Mouse (Mus musculus) bone marrow macrophage, adult 2 months (primary cell): ENCODE measurements around the gene Stac3. TPM values are rescaled to one million over a fixed set of nuclear protein-coding genes. Genes with fewer than 3 reads are reported as not detected.
A peak's percentile ranks its signal among the peaks of the same experiment; 100 is the strongest.

ENCODE experiments used
- H3K27ac ChIP-seq: 2 replicates; pipeline ENCODE4 v1.5.1; 2012; ENCODE audit warnings: low read depth, low read length; ENCODE audit not compliant: insufficient read depth
- H3K4me1 ChIP-seq: 2 replicates; pipeline ENCODE4 v1.6.1; 2012; ENCODE audit warnings: low read length; ENCODE audit not compliant: control insufficient read depth, insufficient read depth
- H3K4me3 ChIP-seq: 2 replicates; pipeline ENCODE4 v1.5.1; 2012; ENCODE audit warnings: mild to moderate bottlenecking, low read length, moderate library complexity; ENCODE audit not compliant: insufficient read depth
- CTCF ChIP-seq: IDR thresholded peaks from 2 replicates; pipeline ENCODE4 v1.5.1; 2012; ENCODE audit warnings: low read depth, mild to moderate bottlenecking, low read length, moderate library complexity
- POLR2A ChIP-seq: IDR thresholded peaks from 2 replicates; pipeline ENCODE4 v1.6.1; 2012; ENCODE audit warnings: mild to moderate bottlenecking, low read depth, low read length, borderline replicate concordance
- polyA plus RNA-seq: library from polyadenylated mRNA; stranded (reverse); fragments of >200 nt; gene quantifications from 2 replicates; pipeline ENCODE4 v1.2.4, GENCODE M21; 2012; ENCODE audit not compliant: missing spikeins, insufficient read depth, insufficient read length

Stac3 gene
- polyA plus RNA-seq, 1 experiment: 2.7 TPM

DNA sequence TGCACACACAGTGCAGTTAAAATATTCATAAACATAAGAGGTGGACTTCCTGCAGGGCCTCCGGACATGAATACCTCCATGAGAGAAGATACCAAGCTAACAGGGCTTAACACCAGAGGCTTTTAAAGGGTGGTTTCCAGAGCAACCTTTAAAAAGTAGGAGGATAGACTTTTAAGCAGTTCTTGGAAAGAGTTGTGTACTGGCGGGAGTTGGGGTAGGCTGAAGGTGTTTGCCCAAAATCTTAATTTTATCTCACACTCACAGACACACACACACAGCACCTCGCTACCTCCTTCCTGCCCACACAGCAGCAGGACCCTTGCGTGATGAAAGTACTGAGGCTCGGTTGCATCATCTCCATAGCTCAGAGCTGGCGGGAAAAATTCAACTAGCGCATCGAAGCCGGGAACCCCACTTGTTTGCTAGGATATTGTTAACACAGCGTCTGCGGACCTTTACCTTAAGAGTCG, 20.2 kb downstream of the Stac3 start:
- Histone ChIP-seq H3K27ac (peak overlapping the region; percentile 18; the same call in 1 of the 2 replicates), H3K4me1 (peaks cover 17% of the 10 kb centered on the region), H3K4me3 (peak overlapping the region; percentile 86)
- TF ChIP-seq CTCF (no peak), POLR2A (no peak)

DNA sequence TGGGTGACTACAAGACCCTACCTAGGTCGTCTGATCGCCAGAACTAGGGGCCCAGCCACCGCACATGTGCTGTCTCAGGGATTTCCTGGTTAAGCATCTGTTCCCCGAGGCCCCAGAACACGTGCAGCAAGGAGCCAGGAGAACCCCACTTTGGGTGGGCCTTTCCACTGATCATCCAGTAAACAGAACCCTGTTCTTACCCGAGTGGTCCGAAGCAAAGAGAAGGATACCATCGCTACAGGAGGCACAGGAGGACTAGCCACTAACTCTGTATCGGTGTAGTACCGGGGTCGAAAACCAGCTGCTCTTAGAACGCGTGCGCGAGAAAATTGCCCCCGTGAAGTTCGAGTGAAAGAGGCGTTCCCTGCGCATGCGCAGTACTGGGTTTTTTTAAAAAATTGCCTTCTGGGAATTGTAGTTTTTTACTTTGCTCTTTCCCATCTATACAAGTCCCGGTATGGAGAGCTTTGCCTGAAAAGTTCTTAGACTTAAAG, 20.6 kb downstream of the Stac3 start, which contains the start of gene Shmt2:
Shmt2 (minus strand) TSS at position 357 of the 494 bp plus-strand sequence.
- peak within 1 kb of the TSS; percentile 18; the same call in 1 of the 2 replicates for H3K27ac ChIP-seq

DNA sequence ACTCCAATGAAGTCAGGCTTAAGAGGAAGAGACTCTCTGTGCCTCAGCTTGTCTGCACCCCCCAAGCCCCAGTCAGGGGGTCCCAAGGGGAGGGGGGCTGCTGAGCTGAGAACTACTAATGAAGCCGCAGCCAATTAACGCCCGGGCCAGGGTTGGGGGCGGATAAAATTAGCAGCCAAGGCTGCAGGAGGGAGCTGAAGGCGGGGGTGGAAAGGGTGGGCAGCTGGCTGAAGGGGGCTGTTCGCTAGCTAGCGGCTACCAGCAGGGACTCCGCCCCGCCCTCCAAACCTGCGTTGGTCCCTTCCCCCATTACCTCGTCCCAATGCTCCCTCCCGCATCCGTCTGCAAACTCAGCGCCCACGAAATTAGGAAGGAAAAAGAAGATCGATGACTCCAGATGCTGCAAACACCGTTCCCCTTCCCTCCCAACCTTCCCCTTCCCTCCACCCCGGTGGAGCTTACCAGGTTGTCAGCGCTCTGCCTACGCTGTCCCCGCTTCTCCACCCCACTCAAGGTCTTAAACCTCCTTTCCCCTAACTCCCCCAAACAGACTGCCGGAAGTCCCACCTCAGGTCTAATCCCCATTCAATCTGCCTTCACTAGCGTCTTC, 23.3 kb downstream of the Stac3 start:
- no peak for TF ChIP-seq CTCF
- TF ChIP-seq POLR2A: no peak

More for the DNA sequence above, 20.6 kb downstream of the Stac3 start, which contains the start of gene Shmt2:
- no peak for TF ChIP-seq CTCF
- no peak for TF ChIP-seq POLR2A
- Histone ChIP-seq H3K4me3 (peak within 1 kb of the TSS; percentile 86), H3K4me1 (peaks cover 17% of the 10 kb centered on the region)

DNA sequence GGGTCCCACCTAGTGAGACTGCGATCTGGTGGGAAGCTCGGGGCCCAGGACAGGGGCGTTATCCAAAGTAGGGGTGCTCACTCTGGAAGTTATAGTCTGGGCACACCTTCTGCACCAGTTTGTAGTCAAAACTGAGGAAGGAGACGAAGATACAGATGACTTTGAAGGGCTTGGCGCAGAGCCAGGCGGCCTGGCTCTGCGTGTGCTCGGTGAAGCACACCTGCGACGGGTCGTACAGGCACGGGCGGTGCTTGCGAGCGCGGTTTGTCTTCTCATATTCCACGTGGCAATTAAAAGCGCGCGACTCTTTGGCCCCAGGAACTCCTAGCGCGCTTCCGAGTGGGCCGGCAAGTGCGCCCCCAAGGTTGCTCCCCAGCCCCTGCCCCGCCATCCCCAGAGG, 24.6 kb downstream of the Stac3 start:
- Histone ChIP-seq H3K4me1 (peaks cover 7% of the 10 kb centered on the region), H3K4me3 (peak overlapping the region; percentile 54), H3K27ac (no peak overlapping the region)
- TF ChIP-seq POLR2A (no peak), CTCF (no peak)

More for the DNA sequence above, 23.3 kb downstream of the Stac3 start:
- H3K4me1 ChIP-seq: peaks cover 17% of the 10 kb centered on the region
- H3K4me3 ChIP-seq: no peak overlapping the region
- H3K27ac ChIP-seq: no peak overlapping the region

DNA sequence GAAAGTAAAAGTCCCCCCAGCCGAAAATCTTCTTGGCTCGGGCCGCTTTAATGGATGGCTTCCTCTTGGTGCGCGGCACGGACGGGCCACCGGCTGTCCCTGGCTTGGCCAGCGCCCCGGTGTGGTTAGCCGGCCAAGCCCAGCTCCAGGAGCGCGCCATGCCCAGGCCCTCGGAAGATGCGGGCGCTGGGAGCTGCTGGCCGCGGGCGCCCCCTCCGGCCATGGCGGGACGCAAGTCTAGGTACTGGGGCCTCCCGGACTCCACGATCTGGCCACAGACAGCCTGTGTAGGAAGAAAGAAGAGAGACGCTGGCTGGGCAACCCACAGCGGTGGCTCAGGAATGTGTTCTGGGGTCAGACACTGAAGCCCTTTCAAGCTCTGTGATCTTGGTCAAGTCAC, 25.2 kb downstream of the Stac3 start:
- H3K4me1 ChIP-seq: peaks cover 5% of the 10 kb centered on the region; the same call in 1 of the 2 replicates

DNA sequence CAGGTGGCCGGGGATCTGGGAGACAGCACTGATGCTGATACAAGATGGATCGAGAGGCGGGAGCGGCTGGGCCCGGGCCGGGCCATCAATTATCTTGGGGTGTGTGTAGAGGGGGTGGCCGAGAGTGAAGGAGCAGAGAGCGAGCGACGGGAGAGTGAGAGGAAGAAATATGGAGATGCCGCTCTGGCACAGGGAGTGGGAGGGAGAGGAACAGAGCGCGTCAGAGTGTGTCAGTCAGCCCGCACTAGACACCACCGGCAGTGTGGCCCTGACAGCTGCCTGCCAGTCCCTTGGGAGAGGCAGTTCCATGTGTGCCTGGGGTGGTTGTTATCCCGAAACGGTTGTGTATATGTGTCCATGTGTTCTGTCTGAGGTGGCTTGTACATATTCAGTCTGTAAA, 26.0 kb downstream of the Stac3 start:
- no peak for TF ChIP-seq POLR2A
- no peak for TF ChIP-seq CTCF
- H3K4me1 ChIP-seq: peaks cover 5% of the 10 kb centered on the region; the same call in 1 of the 2 replicates
- H3K27ac ChIP-seq: no peak overlapping the region
- H3K4me3 ChIP-seq: no peak overlapping the region

More for the DNA sequence above, 25.2 kb downstream of the Stac3 start:
- TF ChIP-seq POLR2A: no peak
- no peak; the same call in 1 of the 2 replicates for TF ChIP-seq CTCF
- H3K4me3 ChIP-seq: peak overlapping the region; percentile 54
- no peak overlapping the region for H3K27ac ChIP-seq

DNA sequence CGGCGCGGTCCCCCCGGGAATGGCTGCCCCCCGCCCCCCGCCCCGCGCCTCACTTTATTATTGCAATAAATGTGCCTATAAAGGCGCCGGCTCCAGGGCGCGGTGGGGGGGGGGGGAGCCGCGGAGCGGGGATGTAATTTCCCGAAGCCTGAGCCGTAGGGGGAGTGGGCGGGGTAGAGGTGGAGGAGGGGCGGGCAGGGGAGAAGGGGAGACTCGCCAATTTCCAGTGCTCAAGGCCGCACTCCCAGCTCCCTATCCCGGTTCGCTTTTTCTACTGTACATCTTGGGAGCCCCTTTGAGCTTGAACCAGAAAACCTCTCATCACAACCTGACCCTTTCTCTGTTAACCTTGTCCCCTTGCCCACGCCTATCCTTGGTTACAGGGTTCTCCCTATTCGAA, 29.5 kb downstream of the Stac3 start:
- TF ChIP-seq CTCF: no peak
- Histone ChIP-seq H3K4me3 (no peak overlapping the region), H3K27ac (no peak overlapping the region), H3K4me1 (peaks cover 2% of the 10 kb centered on the region; the same call in 1 of the 2 replicates)

DNA sequence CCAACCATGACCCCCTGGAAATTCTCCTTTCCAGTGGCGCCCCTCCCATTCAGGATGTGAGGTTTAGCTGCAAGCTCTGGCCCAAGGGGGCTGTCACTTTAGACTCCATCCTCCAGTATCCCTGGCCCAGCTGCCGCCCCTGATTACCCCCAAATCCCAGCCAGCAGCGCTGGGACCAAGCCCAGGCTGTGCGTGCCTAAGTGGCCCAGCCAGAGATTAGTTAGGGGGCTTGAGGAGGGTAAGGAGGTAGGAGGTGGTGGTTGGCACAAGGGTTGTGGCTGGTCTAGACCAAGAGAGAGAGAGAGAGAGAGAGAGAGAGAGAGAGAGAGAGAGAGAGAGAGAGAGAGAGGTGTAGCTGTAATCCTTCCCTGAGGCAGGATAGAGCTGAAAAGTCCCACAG, 30.1 kb downstream of the Stac3 start:
- Histone ChIP-seq H3K4me1 (peaks cover under 1% of the 10 kb centered on the region; the same call in 1 of the 2 replicates), H3K4me3 (no peak overlapping the region), H3K27ac (no peak overlapping the region)
- no peak for TF ChIP-seq POLR2A
- no peak for TF ChIP-seq CTCF

DNA sequence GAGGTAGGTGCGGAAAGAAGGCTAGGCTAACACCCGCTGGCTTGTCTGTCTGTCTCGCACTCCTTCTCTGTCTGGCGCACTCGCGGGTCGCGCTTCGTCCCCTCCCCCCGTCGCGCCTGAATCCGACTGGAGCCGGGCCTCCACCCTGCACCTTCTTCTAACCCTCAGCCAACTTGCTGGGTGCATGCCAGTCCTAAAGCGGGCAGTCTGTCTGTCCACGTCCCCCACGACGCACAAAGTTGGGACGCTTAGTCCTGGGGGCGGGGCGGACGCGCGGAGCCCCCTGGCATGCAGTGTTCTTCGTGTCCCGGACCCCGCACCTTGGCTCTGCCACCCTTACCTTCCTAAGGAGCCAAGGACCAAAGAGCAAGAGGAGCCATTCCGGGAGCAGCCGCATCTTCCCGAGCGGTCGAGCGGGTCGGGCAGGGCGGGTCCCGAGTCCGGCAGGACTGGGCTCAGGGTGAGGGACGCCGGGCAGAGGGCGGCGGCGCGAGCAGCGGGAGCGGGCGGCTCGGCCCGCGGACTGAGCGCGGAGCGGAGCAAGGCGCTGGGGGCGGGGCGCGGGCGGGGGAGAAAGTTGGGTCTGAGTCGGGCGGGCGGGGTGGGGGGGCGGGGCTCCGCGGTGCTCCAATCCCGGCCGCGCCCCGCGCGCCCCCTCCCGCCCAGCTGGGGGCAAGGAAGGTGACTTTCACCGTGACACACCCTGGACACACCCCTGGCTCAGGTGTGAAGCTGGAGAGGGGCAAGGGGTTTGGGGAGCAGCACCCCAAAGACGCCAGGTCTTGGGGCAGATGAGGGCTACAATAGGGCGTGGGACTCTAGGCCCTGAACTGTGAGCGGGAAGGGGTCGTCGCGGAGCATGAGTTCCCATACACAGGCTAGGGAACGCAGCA, 32.8 kb downstream of the Stac3 start, which contains the start of gene Nxph4:
Nxph4 (minus strand) TSS at position 524 of the 893 bp plus-strand sequence.
- TF ChIP-seq POLR2A: no peak
- no peak for TF ChIP-seq CTCF
- Histone ChIP-seq H3K4me1 (no peaks in the 10 kb centered on the region), H3K27ac (no peak within 1 kb of the TSS), H3K4me3 (peak within 1 kb of the TSS; percentile 30)

DNA sequence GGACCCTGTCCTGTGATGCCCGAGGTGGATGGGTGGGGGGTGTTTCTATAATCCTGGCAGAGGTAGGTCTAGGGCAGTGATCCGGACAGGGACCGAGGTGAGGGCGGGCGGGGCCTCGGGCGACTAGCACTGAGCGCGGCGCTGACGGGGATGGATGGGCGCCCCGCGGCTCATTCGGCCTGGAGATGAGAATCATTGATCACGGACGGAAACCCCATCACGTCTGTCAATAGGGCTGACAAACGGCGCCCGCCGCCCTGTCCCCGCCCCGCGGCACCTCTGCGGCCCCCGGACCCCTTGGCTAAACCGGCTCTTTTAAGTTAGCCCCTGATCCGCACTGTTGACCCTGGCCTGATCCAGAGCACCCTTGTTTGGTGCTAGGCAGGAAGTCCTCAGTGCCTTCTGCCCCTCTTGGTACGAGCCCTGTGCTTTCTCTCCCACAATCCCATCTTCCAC, 33.5 kb downstream of the Stac3 start:
- Histone ChIP-seq H3K4me3 (no peak overlapping the region), H3K4me1 (no peaks in the 10 kb centered on the region), H3K27ac (no peak overlapping the region)
- TF ChIP-seq CTCF: no peak
- TF ChIP-seq POLR2A: no peak
